Mouse (Mus musculus) intestine, embryonic 14.5 days (tissue): ENCODE results near the gene Cenph. TPM values are rescaled to one million over a fixed set of nuclear protein-coding genes. Genes with fewer than 3 reads are reported as not detected.

Experiments used
- ATAC-seq: fragments of 200-750 bp; cut with Nextera tagmentation; replicated peaks from 2 replicates; pipeline ENCODE4 v1.8.0; 2017; ENCODE audit warnings: low read depth, moderate number of reproducible peaks, moderate TSS enrichment, moderate library complexity; ENCODE audit not compliant: low FRiP score, low TSS enrichment
- DNase-seq: peaks from one replicate; pipeline ENCODE4 v3.0.0-alpha.2; 2018; ENCODE audit warnings: low spot score
- H3K27ac ChIP-seq: fragments of 300-500 bp; sonication (generic); 2 replicates; pipeline ENCODE4 v1.5.1; 2014; ENCODE audit warnings: low read depth, mild to moderate bottlenecking, control low read depth
- H3K27me3 ChIP-seq: fragments of 300-500 bp; sonication (generic); replicated peaks from 2 replicates; pipeline ENCODE4 v1.6.1; 2014; ENCODE audit warnings: low read length, control low read depth; ENCODE audit not compliant: control insufficient read depth, insufficient read depth
- H3K36me3 ChIP-seq: fragments of 300-500 bp; sonication (generic); 2 replicates; pipeline ENCODE4 v1.6.1; 2014; ENCODE audit warnings: low read length, control low read depth; ENCODE audit not compliant: control insufficient read depth, insufficient read depth
- H3K4me1 ChIP-seq: fragments of 300-500 bp; sonication (generic); replicated peaks from 2 replicates; pipeline ENCODE4 v1.6.1; 2014; ENCODE audit warnings: low read length, control low read depth, mixed read lengths; ENCODE audit not compliant: control insufficient read depth, insufficient read depth
- H3K4me2 ChIP-seq: fragments of 300-500 bp; sonication (generic); 2 replicates; pipeline ENCODE4 v1.6.1; 2014; ENCODE audit warnings: low read length
- H3K4me3 ChIP-seq: fragments of 300-500 bp; sonication (generic); 2 replicates; pipeline ENCODE4 v1.5.1; 2014; ENCODE audit warnings: low read depth, low read length, control low read depth, mixed read lengths
- H3K9ac ChIP-seq: fragments of 300-500 bp; sonication (generic); 2 replicates; pipeline ENCODE4 v1.6.1; 2014; ENCODE audit warnings: mild to moderate bottlenecking, low read length
- H3K9me3 ChIP-seq: fragments of 300-500 bp; sonication (generic); 2 replicates; pipeline ENCODE4 v1.6.1; 2016; ENCODE audit warnings: low read length, control low read depth; ENCODE audit not compliant: control insufficient read depth
- WGBS: fragments of 180-500 bp; shearing (Covaris S2); extraction: QIAGEN DNeasy Blood & Tissue Kit; methylation state at CpG from one replicate; pipeline ENCODE4 v1.1.7; 2014; 5-methylcytosine and 5-hydroxymethylcytosine counted together
- polyA plus RNA-seq: library from polyadenylated mRNA; unstranded; fragments of >200 nt; fragmentation: Nextera tagmentation; extraction: Ambion mirVana; gene quantifications from 2 replicates; pipeline ENCODE4 v1.2.1, GENCODE M21; 2014

Gene Cenph
- polyA plus RNA-seq, 1 experiment from 2014 or later = 35.7 TPM

DNA sequence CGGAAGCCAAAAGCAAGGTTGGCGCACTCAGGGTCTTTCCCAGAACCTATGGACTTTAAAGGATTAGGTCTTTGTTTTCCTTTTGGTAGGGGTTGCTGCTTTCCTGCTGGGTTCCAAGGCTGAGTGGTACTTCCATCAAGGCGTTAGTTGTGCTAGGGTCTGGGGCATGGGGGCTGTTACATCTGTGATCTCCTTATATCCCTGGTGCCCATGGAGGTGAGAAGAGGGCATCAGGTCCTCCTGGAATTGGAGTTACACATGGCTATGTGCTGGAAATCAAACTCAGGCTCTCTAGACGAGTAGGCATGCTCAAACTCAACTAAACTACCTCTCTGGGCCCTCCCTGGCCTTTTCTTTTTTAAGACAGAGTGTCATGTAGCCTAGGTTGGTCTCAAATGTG is 21.5 kb downstream of the Cenph start:
- H3K4me3 ChIP-seq = no peak overlapping the region
- WGBS = 65% methylated on average over 4 of the region's 4 CpGs
- no peaks in the 10 kb centered on the region for H3K27me3 ChIP-seq
- DNase-seq = no peak
- H3K27ac ChIP-seq = no peak overlapping the region
- no peak for ATAC-seq
- H3K4me2 ChIP-seq = no peak overlapping the region
- no peaks in the 10 kb centered on the region for H3K4me1 ChIP-seq
- H3K36me3 ChIP-seq = peaks cover 2% of the 10 kb centered on the region; the same call in 1 of the 2 replicates
- no peaks in the 10 kb centered on the region for H3K9me3 ChIP-seq
- no peak overlapping the region for H3K9ac ChIP-seq

DNA sequence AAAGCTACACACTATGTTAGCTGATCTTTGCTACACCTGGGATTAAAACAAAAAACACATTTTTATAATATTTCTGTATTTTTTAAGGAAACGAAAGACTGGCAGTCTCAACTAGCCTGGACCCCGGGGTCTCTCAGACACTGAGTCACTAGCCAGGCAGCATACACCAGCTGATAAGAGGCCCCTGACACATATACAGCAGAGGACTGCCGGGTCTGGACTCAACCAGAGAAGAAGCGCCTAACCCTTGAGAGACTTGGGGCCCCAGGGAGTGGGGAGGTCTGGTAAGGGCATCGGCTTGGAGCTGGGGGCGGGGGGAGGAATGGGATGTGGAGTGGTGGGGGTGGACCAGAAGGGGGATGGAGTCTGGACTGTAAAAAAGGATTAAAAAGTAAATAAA is 22.7 kb downstream of the Cenph start:
- ATAC-seq (no peak), DNase-seq (no peak)
- Histone ChIP-seq H3K27me3 (no peaks in the 10 kb centered on the region), H3K9me3 (no peaks in the 10 kb centered on the region), H3K36me3 (no peaks in the 10 kb centered on the region), H3K4me2 (no peak overlapping the region), H3K9ac (no peak overlapping the region), H3K4me1 (no peaks in the 10 kb centered on the region), H3K27ac (no peak overlapping the region), H3K4me3 (no peak overlapping the region)
- WGBS = 76% methylated on average over 6 of the region's 6 CpGs

DNA sequence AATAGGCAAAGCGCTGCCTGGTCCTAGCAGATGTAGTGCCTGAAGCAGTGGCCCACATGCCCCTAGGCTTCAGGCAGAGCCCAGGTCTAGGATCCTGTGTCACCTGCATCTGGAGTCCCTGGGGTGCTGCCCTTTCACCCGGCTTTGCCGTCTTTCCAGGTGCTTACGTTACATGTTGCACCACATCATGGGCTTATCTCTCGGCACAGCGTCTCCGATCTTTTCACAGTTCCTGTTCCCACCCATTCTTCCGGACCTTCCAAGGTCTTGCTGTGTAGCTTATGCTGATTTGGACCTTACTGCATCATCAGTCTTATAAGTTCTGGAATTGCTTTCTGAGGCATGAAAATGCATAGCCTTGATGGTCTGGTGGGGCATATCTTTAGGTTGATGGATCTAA is 23.2 kb downstream of the Cenph start:
- Histone ChIP-seq H3K4me2 (no peak overlapping the region), H3K9me3 (no peaks in the 10 kb centered on the region), H3K4me3 (no peak overlapping the region), H3K27me3 (no peaks in the 10 kb centered on the region), H3K4me1 (no peaks in the 10 kb centered on the region), H3K27ac (no peak overlapping the region), H3K9ac (no peak overlapping the region), H3K36me3 (no peaks in the 10 kb centered on the region)
- ATAC-seq (no peak), DNase-seq (no peak)
- WGBS = 82% methylated on average over 8 of the region's 8 CpGs

DNA sequence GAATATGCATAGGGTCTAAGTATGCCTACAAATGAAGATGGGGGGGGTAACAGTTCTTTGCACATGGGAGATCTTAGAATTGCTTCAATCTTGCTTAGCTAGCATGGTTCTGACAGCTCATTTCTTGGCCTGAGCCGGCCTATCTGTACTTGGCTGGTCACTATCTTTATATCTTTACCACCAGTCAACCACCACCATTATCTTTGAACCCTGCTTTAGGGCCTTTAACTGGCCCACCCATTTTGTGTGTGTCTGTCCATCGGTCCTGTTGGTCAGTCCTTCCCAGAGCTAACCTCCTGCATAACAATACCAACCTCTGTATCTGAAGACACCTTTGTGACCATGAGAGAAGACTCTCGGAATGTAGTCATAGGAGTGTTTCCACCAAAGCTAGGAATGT is 24.3 kb downstream of the Cenph start:
- 83% methylated on average over 3 of the region's 3 CpGs for WGBS
- DNase-seq (no peak), ATAC-seq (no peak)

DNA sequence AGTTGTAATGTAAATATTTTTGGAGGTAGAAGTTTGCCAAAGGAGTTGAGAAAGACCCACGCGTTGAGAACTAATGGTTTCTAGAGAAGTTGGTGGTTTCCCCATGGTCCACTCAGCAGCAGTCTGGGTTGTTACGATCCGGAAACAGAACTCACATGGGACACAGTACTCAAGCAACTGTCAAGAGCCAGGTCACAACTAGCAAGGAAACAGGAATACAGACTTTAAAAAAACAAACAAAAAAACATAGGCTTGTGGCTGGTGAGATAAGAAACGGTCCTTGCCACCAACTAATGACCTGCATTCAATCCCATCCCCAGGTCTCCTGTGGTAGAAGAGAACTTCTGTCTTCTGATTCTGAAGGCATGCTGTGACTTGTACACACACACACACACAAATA is 24.9 kb downstream of the Cenph start:
- Histone ChIP-seq H3K9ac (no peak overlapping the region), H3K4me2 (no peak overlapping the region), H3K9me3 (no peaks in the 10 kb centered on the region), H3K27me3 (no peaks in the 10 kb centered on the region), H3K27ac (no peak overlapping the region), H3K36me3 (no peaks in the 10 kb centered on the region), H3K4me1 (no peaks in the 10 kb centered on the region), H3K4me3 (no peak overlapping the region)
- 75% methylated on average over 5 of the region's 5 CpGs for WGBS
- DNase-seq = no peak
- no peak for ATAC-seq

More for the DNA sequence above, 24.3 kb downstream of the Cenph start:
- Histone ChIP-seq H3K27me3 (no peaks in the 10 kb centered on the region), H3K9ac (no peak overlapping the region), H3K36me3 (no peaks in the 10 kb centered on the region), H3K4me2 (no peak overlapping the region), H3K4me1 (no peaks in the 10 kb centered on the region), H3K4me3 (no peak overlapping the region), H3K27ac (no peak overlapping the region), H3K9me3 (no peaks in the 10 kb centered on the region)

DNA sequence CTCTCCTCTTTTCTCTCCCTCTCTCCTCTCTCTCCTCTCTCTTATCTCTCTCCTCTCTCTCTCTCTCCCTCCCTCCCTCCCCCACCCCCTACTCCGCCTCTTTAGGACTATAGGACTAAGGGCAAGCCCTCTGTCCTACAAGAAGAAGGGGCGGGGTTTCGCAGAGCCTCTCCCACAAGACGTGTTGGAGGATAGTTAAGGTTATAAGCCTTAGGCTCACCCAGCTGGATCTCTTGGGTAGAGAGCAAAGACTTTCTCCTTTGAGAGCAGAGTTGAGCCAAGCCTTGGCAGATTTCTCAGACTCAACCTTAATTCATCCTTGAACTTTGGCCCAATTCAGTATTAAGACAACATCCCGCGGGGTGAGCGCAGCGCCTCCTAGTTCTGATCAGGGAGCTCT is 27.1 kb downstream of the Cenph start:
- Histone ChIP-seq H3K4me1 (no peaks in the 10 kb centered on the region), H3K9ac (no peak overlapping the region), H3K4me3 (no peak overlapping the region), H3K9me3 (no peaks in the 10 kb centered on the region), H3K36me3 (no peaks in the 10 kb centered on the region), H3K4me2 (no peak overlapping the region), H3K27me3 (no peaks in the 10 kb centered on the region), H3K27ac (no peak overlapping the region)
- no peak for DNase-seq
- WGBS = 53% methylated on average over 8 of the region's 8 CpGs
- no peak for ATAC-seq

DNA sequence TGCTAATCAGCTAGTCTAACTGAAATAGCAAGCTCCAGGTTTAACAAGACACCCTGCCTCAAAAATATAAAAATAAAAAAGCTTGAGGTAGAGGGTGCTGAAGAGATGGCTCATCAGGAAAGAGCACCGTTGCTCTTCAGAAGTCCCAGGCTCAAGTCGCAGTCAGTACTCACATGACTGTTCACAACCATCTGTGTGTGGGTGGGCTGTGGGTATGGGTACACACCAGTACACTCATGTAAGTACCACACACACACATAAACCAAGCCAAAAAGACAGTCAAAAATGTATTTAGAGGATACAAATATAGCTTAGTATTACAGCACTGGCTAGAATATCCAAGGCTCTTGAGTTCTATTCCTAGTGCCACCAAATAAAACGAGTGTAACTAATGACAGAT is 29.6 kb downstream of the Cenph start:
- H3K4me3 ChIP-seq = no peak overlapping the region
- no peak for ATAC-seq
- H3K27me3 ChIP-seq = no peaks in the 10 kb centered on the region
- H3K9ac ChIP-seq = no peak overlapping the region
- H3K27ac ChIP-seq = no peak overlapping the region
- H3K36me3 ChIP-seq = no peaks in the 10 kb centered on the region
- WGBS = 88% methylated on average over 3 of the region's 3 CpGs
- H3K4me2 ChIP-seq = no peak overlapping the region
- no peak for DNase-seq
- peaks cover 5% of the 10 kb centered on the region; the same call in 1 of the 2 replicates for H3K4me1 ChIP-seq
- H3K9me3 ChIP-seq = no peaks in the 10 kb centered on the region

DNA sequence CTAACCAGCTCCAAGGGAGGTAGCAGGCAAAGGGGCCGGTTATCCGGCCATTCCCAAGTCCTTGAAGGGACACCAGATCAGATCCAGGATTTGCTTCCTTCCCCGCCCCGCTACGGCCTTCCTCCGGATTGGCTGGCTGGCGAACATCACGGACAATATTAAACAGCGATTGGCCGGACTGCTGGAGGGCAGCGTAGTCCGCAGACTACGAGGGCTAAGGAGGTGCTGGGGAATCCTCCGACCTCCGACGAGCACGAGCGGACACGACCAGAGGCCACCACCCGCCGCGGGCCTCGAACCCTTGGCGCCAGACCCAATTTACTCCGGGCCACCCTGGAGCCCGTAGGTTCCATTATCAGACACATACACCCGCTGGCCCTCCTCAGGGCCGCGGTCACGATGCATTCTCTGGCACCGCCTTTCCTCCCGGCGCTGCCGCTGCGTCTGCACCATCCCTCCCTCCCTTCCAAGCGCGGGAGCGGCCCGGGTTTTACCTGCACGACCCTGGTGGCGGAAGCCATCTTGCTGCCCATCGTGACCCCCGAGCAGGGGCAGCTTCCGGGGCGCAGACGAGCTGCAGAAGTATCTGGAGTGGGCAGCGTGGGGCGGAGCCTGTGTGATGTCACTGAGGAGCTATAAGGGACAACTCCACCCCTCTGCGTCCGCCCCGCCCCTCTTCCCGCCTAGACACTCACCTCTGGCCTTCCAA is 31.5 kb downstream of the Cenph start, which contains the start of gene Mrps36:
Mrps36 (minus strand) TSS at position 624 of the 709 bp plus-strand sequence.
- Histone ChIP-seq H3K9me3 (no peaks in the 10 kb centered on the region), H3K36me3 (peaks cover 11% of the 10 kb centered on the region; the same call in 1 of the 2 replicates), H3K9ac (peak within 1 kb of the TSS; percentile 87), H3K27me3 (no peaks in the 10 kb centered on the region), H3K27ac (peak within 1 kb of the TSS; percentile 98), H3K4me1 (peaks cover 5% of the 10 kb centered on the region; the same call in 1 of the 2 replicates), H3K4me3 (peak within 1 kb of the TSS; percentile 94), H3K4me2 (peak within 1 kb of the TSS; percentile 56)
- DNase-seq (peak; percentile 95), ATAC-seq (peak; percentile 96)
- 0% methylated on average over 52 of the region's 52 CpGs for WGBS
